Mouse (Mus musculus) bone marrow, adult 2 months (tissue): ENCODE measurements at regions not wholly inside any gene's neighbourhood (a gene's known extent, or its start where the extent isn't known, plus 50 kb on each side); places are given as distances from the start of the nearest gene placed in this dataset.

Source experiments
- CTCF ChIP-seq: fragments of 200-500 bp; IDR thresholded peaks from 2 replicates; pipeline ENCODE4 v1.5.1; 2011; ENCODE audit warnings: low read length, control low read depth; ENCODE audit not compliant: control insufficient read depth, insufficient read depth
- POLR2A ChIP-seq: fragments of 200-500 bp; IDR thresholded peaks from 2 replicates; pipeline ENCODE4 v1.6.1; 2011; ENCODE audit warnings: low read depth, mild to moderate bottlenecking, control low read depth, low read length, borderline replicate concordance; ENCODE audit not compliant: control insufficient read depth

GRCm38 (mm10) chr17:9774740-9775629, 105.5 kb upstream of the Pabpc6 start:
- TF ChIP-seq CTCF (no peak), POLR2A (no peak)
